Mouse (Mus musculus) adrenal gland, adult (tissue): Measurements from ENCODE around the gene Mrpl4.
"Not testable (repeated sequence)": the region's sequence is repeated elsewhere in the genome, so short reads cannot be mapped to it uniquely, and the experiment has no call there.

Source experiments
- DNase-seq, 2 experiments: peaks; one replicate each; pipeline ENCODE4 v3.0.0; 2022 to 2023; ENCODE audit warnings: low spot score in 1 of 2; ENCODE audit not compliant: inconsistent age in 2 of 2

Mrpl4 gene

GRCm38 (mm10) chr9:21036666-21037065, 34.1 kb downstream of the Mrpl4 start:
- no peak for DNase-seq

DNA sequence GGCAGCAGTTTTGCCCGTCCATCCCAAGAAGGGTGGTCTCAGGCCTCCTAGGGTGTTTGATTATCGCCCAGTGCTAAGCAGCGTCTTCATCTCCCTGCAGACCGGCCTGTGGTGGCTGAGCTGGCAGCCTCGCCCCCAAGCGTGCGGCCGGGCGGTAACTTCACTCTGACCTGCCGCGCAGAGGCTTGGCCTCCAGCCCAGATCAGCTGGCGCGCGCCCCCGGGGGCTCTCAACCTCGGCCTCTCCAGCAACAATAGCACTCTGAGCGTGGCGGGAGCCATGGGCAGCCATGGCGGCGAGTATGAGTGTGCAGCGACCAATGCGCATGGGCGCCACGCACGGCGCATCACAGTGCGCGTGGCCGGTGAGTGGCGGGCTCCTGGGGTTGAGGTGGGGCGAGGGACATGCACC, 34.9 kb downstream of the Mrpl4 start:
- no peak for DNase-seq

DNA sequence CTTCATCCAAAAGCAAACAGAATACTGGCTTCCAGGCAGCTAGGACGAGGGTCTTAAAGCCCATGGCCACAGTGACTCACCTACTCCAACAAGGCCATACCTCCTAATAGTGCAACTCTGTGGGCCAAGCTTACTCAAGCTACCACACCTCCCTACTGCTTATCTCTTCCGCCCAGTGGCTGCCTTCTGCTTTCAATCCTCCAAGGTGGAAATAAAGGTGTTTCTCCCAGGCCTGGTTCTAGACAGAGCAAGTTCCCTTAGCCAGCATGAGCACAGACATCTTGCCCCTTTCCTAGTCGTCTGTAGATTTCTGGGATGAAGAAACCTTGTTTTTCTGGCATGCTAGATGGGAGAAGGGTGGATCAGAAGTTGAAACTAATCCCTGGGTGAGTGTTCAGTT, 37.2 kb downstream of the Mrpl4 start:
- DNase-seq = no peak

DNA sequence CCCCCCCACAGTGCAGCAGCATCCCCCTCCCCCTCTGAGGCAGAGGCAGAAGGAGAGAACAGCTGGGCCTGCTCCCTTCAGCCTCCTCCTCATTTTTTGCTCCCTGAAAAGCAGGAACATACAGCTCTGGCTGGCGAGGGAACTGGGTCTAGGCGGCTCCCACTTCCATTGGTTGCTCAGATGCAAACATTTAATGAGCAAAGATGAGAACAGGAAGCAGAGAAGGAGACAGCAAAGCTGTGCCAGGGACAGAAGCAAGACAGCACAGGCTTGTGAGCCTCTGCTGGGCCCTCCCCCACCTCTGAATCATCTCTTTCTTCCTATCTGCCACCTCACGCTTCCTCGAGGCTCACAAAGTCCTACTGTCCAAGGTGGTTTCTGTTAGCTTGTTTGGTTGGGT, 38.8 kb downstream of the Mrpl4 start:
- DNase-seq = no peak

- no peak for DNase-seq
Measured at GRCm38 (mm10) chr9:21043563-21043962, 41.0 kb downstream of the Mrpl4 start.

DNA sequence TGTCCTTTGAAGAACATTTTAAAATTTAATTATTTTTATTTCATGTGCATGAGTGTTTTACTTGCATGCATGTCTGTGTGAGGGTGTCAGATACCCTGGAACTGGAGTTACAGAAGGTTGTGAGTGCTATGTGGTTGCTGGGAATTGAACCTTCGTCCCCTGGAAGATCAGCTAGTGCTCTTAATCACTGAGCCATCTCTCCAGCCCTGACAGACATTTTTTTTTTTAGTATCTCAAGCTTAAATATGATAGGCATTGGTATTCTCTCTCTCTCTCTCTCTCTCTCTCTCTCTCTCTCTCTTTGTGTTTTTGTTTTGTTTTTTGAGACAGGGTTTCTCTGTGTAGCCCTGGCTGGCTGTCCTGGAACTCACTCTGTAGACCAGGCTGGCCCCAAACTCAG, 42.2 kb downstream of the Mrpl4 start:
- not testable (repeated sequence) for DNase-seq

DNA sequence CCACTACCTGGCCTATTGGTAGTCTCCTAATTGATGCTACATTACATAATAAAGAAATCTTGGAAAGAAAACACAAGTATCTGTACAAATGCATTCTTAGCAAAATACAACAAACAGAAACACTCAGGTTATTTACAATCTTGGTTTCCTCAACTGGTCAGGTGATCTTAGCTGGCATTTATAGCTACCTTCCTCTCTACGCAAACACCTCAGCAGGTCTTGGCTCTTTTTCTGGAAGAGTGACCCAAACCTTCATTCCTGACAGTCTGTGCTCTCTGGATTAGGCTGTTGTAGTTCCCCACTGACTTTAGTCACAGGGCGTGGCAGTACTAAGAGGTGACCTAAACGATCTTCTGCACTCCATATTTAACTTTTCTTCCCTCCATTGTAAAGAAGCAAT, 42.7 kb downstream of the Mrpl4 start:
- DNase-seq = no peak

- no peak for DNase-seq
Measured at GRCm38 (mm10) chr9:21051578-21051977, 49.0 kb downstream of the Mrpl4 start.
